Mouse (Mus musculus): ENCODE results near the gene Susd6. TPM values are rescaled to one million over a fixed set of nuclear protein-coding genes. Genes with fewer than 3 reads are reported as not detected.
"Not testable (repeated sequence)": the region's sequence is repeated elsewhere in the genome, so short reads cannot be mapped to it uniquely, and the experiment has no call there.

Susd6 gene
- total RNA-seq, 2 experiments from 2014 or later = 53.9 to 59.4 TPM

DNA sequence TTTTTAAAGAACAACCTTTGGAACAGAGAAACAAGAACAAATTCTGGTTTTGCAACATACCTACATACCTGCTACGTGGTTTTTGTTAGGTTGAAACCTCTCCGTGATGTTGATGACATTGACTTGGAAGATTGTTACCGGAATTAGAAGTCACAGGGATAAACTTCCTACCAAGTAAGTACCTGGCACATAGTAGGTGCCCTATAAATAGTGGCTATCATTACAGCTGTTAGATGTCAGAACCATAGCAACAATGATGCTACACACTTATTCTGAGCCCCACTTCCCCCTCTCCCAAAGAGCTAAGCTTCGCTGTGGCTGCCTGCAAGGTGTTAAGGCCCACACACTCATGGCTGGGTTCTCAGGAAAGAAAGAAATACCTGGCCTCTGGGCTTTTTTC is 4.7 kb upstream of the Susd6 start:
- no peak for DNase-seq

DNA sequence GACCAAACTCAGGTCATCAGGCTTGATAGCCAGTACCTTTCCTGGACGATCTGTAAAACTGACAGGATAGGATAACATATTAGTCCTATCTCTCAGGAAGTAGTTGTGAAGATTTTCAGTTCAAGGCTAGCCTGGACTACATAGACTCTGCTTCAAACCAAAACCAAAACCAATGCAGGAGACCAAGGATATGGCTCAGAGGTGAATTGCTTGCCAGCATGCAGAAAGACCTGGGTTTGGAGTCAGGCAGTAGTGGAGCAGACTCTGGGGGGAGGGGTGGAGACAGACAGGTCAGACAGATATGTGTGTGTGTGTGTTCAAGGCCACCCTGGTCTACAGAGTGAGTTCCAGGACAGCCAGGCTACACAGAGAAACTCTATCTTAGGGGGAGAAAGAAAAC is 3.7 kb upstream of the Susd6 start:
- no peak for DNase-seq

DNA sequence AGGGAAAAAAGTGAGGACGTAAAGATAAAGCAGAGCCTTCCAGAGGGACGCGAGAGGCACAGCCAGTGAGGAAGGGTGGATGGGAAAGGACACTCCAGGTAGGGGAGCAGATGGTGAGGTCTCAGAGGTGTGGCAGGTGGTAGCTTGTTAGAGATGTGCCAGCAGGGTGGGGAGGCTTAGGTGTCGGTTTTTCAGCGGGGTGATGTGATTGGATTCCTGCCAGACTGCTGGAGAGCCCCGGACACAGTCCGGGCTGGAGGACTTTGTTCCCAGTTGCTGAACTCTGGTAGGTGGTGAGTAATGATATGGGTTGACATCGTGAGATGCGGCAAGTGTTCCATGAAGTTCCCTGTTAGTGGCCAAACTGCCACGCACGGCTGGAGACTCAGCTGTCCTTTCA is 2.7 kb upstream of the Susd6 start:
- DNase-seq = no peak

DNA sequence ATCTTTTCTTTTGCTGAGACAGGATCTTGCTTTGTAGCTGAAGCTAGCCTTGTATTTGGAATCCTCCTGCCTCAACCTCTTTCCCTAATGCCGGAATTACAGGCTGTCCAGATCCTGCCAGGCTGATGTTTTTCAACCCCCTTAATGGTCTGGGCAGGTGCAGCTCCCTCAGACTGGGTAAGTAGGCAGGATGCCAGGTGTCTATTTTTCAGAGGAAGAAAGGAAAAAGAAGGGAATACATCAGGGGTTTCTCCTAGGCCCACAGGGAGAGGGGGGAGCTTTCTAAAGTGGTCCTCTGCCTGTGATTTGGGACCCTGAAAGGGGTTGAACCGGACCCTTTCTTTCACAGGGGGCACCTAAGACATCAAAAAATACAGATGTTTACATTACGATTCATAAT is 2.1 kb upstream of the Susd6 start:
- no peak for DNase-seq

DNA sequence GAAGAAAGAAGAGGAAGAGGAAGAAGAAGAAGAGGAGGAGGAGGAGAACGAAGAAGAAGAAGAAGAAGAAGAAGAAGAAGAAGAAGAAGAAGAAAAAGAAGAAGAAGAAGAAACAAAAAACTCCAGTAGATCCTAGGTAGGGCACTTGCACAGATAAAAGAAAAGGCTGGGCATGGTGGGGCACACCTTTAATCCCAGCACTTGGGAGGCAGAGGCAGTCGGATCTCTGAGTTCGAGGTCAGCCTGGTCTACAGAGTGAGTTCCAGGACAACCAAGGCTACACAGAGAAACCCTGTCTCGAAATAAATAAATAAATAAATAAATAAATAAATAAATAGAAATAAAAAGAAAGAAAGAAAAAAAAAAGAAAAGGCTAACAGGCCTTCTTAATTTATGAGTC is 1.0 kb upstream of the Susd6 start:
- not testable (repeated sequence) for DNase-seq

DNA sequence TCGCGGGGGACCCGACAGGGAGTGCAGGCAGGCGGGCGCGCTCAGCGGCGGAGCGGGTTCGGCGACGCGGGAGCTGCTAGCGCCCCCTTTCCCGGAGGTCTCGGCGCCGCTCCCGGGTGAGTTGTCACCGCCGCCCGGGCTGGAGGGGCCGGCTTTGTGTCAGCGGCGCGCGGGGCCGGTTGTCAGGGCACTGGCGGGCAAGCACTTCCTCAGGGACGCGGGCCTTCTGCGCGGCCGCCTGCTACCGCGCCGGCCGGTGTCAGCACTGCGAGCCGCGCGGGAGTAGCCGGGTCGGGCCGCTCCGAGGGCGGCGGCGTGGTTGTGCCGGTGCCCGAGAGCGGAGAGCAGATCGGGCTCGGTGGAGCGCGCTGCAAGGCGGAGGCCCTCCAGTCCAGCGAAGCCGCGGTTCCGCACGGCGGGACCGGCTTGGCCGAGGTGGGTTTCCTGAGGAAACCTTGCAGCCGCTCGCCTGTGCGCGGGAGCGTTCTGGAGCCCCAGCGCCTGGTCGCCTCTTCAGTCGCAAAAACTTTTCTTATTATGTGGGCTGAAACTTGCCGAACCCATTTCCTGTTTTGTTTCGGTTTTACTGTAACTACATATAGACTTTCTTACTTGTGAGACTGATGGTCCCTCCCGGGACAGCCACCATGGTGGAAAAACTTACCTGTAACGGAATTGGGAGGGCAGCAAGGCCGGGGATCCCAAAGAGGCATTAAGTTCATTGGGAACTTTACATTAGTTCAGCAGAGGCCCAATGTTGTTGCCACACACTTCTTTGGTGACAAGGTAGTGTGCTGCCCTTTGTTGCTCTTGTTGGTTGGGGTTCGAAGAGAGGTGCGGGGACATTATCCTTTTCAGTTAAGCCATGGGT is 625 bp downstream of the Susd6 start:
- no peak for DNase-seq

DNA sequence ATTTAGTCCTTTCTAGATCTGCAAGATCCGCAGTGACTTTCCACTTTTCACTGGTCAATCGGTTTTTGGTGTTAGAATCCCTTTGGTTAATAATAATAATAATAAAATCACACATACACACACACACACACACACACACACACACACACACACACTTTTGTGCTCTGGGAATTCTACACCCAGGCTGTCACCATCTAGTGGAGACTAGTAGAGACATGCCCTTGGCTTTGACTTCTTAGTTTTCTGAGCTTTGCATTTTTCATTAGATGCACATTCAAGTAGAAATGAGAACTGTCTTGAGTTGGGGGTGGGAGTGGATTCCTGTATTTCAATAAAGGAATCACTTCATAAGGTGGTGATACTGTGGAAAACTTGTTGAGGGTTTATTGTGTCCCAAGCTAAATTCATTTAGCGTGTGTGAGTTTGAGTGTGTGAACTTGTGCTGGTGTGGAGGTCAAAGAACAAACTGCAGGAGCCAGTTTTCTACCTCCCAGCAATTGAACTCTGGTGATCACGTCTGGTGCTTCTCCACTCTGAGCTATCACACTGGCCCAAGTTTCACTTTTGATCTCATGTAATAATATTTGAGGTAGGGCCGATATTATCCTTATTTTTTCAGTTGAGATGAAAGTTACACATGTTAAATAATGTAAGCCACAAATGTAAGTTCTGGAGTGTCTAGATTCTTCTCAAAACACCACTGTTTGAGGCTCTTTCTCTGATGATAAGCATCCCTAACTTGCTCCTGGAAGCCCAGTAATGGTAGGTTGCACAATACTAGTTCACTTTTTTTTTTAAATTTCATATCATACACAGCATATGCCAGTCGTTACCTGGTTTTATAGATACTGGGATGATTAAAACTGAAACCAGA is 1.5 kb downstream of the Susd6 start:
- no peak for DNase-seq

DNA sequence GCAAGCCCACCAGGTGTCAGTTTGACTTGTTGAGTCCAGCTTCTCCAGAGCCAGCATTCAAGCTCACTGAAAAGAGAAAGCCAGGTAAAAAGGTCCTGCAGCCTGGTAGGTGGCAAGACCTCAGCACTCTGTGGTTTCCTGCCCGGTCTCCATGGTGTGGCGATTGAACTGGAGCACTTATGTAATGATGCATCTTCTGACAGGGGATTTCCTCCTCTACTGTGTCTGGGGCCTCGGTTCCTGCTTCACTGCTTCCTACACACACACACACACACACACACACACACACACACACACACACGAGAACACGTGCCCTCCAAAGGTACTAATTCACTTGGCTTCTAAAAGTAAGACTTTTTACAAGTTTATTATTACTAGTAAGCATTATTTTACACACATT is 2.6 kb downstream of the Susd6 start:
- DNase-seq = peak; percentile 37 to 59

DNA sequence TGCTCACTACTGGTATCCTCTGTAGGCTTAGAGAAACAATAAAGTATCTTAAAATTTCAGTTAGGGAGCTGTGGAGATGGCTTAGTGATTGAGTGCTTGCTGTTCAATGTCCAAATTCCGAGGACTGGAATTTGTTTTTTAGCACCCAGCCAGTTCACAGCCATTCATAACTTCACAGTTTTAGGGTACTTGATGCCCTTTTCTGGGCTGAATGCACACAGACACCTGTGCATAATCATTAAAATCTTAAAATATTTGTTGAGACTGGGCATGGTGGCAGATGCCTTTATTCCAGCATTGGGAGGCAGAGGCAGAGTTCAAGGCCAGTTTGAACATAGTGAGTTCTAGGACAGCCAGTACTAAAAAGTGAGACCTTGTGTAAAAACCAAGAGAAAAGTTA is 3.2 kb downstream of the Susd6 start:
- no peak for DNase-seq

DNA sequence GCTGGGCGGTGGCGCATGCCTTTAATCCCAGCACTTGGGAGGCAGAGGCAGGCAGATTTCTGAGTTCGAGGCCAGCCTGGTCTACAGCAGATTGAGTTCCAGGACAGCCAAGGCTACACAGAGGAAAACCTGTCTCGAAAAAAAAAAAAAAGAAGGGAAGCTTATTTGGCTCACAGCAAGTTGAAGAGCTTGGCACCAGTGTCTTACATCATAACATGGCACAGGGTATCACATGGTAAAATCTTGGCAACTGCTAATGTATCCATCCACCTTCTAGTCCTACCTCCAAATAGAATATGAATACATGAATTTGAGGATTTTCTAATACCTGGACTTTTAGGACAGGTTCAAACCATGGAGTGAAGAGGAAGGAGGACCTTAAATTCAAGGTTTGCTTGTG is 4.2 kb downstream of the Susd6 start:
- no peak for DNase-seq

DNA sequence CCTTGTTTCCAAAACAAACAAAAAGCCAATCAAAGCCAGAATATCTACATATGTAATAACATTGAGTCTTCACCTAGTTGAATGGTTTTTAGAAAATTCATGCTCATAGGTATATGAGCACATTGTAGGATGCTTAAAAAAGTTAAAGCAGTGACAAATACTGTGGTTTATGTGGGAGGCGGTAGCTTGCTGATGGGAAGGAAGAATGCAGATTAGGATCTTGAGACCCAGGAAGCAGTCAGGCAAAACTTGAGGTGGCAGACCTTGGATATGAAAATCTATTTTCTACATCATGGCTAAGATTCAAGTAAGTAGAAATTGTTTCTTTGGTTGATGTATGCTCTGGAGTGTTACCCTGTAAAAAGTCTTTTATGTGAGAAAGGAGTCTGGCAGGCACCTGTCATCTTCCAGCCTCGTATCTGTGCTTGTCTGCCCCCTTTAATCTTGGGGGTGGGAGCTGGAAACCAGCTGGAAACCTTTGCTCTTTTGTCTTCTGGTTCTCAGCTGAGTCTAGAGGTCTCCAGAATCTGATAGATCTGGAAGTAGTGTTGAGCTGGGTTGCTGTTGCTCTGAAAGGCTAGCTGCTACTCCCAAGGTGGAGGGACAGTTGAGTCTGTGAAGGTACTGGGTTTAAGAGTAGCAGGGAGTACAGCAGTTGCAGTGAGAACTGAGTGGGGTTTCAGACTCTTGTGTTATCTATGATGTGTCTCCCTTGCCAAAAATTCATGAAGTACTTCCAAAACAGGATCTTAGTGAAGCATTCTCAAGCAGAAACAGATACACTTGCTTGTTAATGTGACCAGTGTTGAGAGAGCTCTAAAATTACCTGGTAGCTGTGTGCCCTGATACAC is 4.8 kb downstream of the Susd6 start:
- no peak for DNase-seq

DNA sequence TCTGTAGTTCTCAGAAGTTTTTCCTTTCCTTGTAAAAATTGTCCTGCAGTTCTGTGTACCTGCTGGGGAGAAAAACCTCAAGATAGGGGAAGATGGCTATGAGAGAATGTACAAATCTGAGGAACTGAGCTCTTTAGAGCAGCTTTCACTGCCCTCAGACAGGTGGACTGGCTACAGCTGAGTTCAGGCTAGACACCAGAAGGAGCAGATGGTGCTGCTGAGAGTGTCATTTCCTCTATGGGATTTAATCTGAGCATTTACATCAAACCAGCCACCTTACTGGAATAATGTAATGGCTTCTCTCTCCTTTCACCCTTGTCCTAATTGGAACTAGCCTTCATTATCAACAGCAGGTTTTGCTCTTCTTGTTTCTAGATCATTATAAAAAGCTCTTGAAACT is 8.0 kb downstream of the Susd6 start:
- DNase-seq = no peak

DNA sequence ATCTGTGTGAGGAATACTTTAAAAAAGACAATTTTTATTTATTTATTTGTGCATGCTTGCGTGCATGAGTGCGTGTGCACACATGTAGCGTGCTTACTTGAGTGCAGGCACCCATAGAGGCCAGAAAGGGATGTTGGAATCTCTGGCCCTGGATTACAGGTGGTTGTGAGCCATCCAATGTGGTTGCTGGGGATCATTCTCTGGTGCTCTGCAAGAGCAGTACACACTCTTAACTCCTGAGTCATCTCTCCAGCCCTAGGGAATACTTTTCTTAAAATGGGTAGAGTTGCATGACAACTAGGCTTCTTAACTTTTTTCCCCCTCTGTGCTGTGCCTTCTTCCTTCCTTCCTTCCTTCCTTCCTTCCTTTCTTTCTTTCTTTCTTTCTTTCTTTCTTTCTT is 9.8 kb downstream of the Susd6 start:
- DNase-seq = no peak

DNA sequence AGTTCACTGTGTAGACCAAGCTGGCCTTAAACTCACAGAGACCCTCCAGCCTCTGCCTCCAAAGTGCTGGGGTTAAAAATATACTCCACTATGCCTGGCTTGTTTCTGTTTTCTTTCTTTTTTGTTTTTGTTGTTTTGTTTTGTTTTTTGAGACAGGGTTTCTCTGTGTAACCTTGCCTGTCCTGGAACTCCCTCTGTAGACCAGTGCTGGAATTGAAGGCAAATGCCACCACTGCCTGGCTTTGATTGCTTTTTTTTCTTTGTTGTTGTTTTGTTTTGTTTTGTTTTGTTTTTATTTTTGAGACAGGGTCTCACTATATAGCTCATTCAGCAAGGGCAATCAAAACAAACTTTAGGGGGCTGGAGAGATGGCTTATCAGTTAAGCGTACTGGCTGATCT is 11.1 kb downstream of the Susd6 start:
- DNase-seq = no peak

DNA sequence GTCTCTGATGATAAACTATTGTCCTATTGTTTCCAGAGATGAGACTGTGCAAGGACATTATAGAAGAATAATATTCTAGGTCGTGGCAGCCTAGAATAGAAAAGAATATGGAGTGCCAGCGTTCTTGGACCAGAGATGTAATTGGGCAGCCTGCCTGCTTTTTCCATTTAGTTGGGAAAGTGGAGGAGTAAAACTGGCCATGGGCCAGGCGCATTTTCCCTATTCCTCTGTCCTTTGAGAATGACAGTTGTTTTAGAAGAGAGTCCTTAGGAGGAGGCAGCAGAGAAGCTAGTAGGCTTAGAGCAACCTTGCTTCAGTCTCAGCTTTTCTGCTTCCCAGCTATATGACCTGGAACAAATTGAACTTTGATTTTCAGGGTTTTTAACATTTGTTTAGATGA is 13.6 kb downstream of the Susd6 start:
- peak; percentile 66 to 72 for DNase-seq

DNA sequence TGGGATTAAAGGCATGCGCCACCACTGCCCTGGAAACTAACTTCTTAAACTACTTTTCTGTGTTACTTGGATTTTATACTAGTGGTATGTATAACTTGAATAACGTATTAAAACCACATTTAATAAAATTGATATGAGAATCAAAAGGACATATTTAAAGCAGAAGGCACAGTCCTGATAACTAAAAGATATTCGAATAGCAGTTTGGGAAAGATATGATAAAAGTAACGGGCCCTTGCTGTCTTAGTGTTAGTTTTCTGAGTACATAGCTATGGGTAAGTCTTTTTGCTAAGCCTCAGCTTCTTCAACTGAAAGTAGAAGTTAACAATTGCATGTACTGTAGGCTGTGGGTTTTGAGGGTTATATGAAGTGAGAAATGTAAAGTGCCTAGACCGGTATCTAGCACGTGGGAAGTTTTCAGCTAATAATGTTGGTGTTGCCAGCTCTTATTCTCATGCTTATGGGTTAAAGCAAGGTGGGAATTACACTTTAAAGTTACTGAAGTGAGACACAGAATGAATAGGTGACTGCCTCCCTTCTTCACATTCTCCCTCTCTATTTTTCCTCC is 14.6 kb downstream of the Susd6 start:
- DNase-seq = no peak

DNA sequence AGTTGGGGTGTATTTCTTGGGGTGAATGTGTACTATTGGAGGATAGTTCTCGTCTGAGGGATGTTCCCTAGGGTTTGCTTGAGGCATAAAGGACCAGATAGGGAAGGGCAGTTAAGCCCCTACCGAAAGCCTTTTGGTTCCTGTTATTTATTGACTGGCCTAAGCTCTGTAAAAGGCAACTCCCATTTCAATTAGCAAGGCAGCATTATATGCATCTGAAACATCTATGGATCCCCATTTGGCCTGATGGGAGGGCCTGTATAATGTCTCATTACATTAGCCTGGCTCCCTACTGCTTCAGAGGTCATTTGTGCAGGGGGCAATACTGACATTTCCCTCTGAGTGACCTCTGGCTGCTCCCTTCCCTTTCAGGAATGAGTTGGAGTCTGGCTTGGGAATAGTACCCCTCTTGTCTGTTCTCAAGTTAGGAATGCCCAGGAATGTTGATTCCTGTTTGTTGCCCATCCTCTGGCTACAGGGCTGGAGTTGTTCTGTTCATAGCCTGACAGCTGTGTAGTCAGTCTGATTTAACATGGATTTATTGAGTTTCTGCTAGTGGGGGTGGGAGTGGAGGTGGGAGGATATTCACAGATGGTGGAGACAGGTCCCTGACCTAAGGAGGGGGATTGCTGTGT is 17.3 kb downstream of the Susd6 start:
- no peak for DNase-seq

DNA sequence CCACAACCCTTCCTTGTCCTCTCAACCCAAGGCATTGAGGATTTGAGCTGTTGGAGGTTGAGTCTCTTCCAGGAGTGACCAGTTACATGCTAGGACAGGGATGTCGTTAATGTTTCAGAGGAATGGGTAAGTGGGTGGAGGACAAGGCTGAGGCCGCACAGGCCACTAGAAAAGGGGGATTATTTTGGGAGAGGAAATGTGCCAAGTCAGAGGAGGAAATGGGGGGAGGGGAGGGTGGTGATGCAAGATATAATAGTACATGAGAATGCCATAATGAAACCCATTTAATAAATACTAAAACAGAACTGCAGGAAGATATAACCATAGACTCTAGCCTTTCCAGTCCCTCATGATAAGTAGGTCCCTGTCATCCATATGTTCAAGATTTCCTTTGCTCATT is 19.7 kb downstream of the Susd6 start:
- no peak for DNase-seq

DNA sequence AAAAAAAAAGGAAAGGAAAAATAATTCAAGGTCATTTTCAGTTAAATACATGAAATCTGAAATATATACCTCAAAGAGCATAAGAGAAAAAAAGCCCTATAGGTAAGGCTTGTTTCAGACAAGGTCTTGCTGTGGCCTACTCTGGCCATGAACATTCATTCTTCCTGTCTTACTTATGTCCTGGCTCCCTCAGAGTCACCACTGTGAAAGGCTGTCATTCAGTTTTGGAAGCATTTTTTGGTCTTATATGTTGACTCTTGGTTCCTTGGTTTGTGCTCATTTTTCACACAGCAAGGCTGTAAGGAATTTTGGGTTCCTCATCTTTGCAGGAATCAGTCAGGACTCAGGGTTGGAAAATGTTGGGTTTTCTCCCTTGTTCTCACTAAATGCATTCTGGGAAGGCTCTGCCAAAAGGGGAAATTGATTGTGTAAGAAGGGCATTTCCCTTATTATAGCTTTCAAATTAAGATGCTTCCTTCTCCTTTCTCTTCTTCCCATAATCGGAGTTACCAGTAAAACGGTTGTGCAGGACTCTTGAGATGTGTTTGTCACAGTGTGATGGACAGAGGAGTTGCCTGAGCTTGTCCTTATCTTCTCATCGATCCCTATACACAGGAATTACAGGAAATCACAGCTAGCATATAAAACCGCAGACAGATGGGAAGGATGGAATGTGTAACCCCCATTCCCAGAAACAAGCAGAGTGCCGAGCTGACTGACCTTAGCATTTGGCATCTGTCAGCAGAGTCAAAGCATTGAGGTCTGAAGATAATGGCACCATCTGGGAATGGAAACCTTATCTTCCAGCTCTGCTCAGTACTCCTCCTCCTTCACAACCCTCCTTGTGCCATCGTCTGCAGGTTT is 21.6 kb downstream of the Susd6 start:
- no peak for DNase-seq

DNA sequence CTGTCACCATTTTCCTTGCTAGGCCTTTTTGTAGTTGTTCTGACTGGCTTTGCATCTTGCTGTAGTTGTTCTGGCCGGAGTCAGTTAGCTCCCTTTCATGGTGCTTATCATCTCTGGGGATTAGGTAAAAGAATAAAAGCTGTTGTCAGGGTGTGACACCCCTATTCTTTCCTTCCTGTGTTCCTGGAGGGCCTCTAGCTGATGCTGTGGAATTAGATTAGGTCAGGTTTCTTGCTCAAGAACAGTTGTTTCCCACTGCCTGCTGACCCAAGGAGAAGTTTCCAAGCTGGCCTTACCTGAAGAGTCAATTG is 22.2 kb downstream of the Susd6 start:
- no peak for DNase-seq

DNA sequence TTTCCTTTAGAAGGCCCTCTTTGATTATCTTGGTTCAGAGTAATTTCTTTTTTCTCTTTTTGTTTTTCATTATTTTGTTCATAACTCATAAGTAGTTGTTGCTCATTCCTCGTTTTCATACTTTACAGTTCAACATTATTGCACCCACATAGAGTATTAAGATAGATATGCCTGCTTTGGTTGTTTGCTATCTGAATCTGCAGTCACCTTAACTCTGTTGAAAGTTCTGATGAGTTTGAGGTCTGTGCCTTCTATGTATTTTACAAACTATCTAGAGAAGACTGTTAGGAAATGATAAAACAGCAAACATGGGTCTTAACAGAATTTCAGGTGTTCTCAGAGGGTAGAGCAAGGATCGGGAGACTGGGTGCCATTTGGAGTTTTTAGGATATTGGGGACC is 23.1 kb downstream of the Susd6 start:
- no peak for DNase-seq

Measured in adrenal gland, postnatal 36 days (tissue).